Mouse (Mus musculus): ENCODE data around the gene Alk. TPM values are rescaled to one million over a fixed set of nuclear protein-coding genes. Genes with fewer than 3 reads are reported as not detected.

The Alk gene
- total RNA-seq, 2 experiments from 2014 or later = 5.4 to 6.7 TPM

- no peak for DNase-seq (ENCODE audit: low spot score in 2 of 2)
- H3K4me3 ChIP-seq = no peak overlapping the region
- no peak for TF ChIP-seq CTCF (conservative IDR thresholded peaks at IDR 0.05)
- no peak overlapping the region for H3K27ac ChIP-seq
These were observed 33.0 kb downstream of the Alk start for GRCm38 (mm10) chr17:72571379-72571778.

DNA sequence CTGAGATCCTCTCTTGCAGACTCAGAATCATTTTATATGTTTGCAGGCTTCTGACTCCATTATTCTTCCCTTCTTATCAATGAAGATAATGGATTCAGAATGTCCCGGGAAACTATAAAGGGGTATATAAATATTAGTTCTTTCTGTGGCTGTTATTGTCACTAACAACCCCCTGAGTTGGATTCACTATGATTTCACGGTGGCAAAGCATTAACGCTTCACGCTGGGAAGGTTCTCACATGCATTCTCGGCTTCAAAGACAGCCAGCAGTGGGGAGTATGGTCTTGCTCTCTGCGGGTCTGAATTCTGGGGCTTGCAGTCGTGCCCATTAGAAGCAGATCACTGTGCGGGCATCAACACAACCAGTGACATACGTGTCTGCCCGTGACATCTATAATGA, 34.9 kb downstream of the Alk start:
- H3K27ac ChIP-seq = no peak overlapping the region
- TF ChIP-seq CTCF (conservative IDR thresholded peaks at IDR 0.05) = no peak
- DNase-seq (ENCODE audit: low spot score in 2 of 2) = no peak
- H3K4me3 ChIP-seq = no peak overlapping the region

- no peak for DNase-seq (ENCODE audit: low spot score in 2 of 2)
- Histone ChIP-seq H3K4me3 (no peak overlapping the region), H3K27ac (no peak overlapping the region)
- TF ChIP-seq CTCF (conservative IDR thresholded peaks at IDR 0.05) = no peak
These were observed 41.0 kb downstream of the Alk start for GRCm38 (mm10) chr17:72563423-72563822.

DNA sequence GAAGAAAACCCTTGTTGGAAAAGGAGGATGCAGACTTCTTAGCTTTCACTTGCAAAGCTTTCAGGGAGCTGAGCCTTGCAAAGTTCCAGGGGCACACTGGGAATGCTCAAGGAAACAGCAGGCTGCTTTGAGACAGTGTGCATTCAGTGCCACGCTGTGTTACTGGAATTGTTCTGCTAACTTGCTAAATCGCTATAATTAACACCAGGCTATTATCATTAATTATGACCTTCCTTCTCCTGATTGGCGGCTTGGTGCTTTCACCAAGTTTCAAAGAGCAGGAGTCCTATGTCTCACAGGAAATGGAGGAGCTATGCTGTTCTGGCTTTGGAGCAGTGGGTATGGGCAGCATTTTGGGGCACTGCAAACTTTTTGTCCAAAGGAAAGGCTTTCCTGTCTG, 43.0 kb downstream of the Alk start:
- TF ChIP-seq CTCF (conservative IDR thresholded peaks at IDR 0.05) = no peak
- Histone ChIP-seq H3K27ac (no peak overlapping the region), H3K4me3 (no peak overlapping the region)
- DNase-seq (ENCODE audit: low spot score in 2 of 2) = no peak

DNA sequence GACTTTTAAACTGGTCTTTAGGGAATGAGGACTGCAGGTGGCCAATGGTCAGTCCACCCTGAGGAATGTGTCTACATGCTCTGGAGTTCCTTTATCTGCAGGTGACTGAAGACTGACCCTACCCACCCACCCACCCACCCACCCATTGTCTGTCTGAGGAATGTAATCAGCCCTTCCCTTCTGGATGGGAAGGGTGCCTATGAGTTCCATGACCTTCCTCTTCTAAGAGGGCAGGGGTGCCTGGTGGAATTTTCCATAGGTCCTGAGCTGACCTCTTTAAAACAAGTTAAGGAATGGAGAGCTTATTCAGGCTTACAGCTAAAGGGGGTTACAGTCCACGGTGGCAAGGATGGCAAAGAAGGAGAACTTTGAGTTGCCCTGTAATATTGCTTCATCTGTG, 43.7 kb downstream of the Alk start:
- Histone ChIP-seq H3K27ac (no peak overlapping the region), H3K4me3 (no peak overlapping the region)
- DNase-seq (ENCODE audit: low spot score in 2 of 2) = no peak
- no peak for TF ChIP-seq CTCF (conservative IDR thresholded peaks at IDR 0.05)

GRCm38 (mm10) chr17:72557029-72557735, 47.2 kb downstream of the Alk start:
- no peak for TF ChIP-seq CTCF (conservative IDR thresholded peaks at IDR 0.05)
- no peak for DNase-seq (ENCODE audit: low spot score in 2 of 2)

DNA sequence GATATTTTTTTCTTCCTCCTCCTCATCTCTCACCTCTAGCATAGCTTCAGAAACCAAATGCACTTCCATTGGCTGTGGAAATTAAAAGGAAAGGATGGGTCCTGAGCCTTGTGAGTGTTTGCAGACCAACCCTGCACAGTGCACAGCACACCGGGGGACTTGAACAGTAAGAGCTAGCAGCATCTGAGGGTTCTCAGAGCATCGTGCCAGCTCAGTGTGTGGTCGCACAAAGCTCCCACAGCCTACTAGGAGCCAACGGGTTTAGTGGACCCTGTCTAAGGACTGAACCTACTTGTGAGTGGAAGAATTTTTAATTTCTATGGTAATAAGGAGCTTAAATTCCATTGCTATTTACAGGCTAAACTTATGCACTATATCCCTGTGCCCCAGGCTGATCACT, 58.2 kb downstream of the Alk start:
- Histone ChIP-seq H3K4me3 (no peak overlapping the region), H3K27ac (no peak overlapping the region)
- DNase-seq (ENCODE audit: low spot score in 2 of 2) = no peak
- TF ChIP-seq CTCF (conservative IDR thresholded peaks at IDR 0.05) = no peak

More at GRCm38 (mm10) chr17:72557029-72557735, 47.2 kb downstream of the Alk start:
- Histone ChIP-seq H3K27ac (no peak overlapping the region), H3K4me3 (no peak overlapping the region)

GRCm38 (mm10) chr17:72535304-72535703, 69.1 kb downstream of the Alk start:
- H3K27ac ChIP-seq = no peak overlapping the region
- no peak overlapping the region for H3K4me3 ChIP-seq
- no peak for DNase-seq (ENCODE audit: low spot score in 2 of 2)
- no peak for TF ChIP-seq CTCF (conservative IDR thresholded peaks at IDR 0.05)

DNA sequence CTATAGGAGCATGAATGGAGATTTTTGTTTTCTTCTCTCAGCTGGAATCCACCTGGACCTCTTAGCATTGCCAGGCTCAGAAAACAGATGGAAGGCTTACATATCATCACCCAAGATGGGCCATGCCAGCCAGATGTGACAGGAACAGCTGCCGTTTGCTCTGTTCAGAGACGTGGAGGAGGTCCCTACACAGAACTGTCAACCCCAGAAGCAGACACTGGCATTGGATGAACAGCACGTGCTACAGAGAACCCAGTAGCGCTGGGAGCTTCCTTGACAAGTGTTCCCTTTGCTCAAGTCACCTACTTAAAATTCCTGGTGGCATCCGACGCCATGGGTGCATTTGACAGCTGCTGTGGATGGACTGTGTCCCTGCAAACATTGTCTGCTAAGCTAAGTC, 72.2 kb downstream of the Alk start:
- Histone ChIP-seq H3K4me3 (no peak overlapping the region), H3K27ac (no peak overlapping the region)
- DNase-seq (ENCODE audit: low spot score in 2 of 2) = no peak
- no peak for TF ChIP-seq CTCF (conservative IDR thresholded peaks at IDR 0.05)

- DNase-seq (ENCODE audit: low spot score in 2 of 2) = no peak
- Histone ChIP-seq H3K27ac (no peak overlapping the region), H3K4me3 (no peak overlapping the region)
- TF ChIP-seq CTCF (conservative IDR thresholded peaks at IDR 0.05) = no peak
These were observed 75.9 kb downstream of the Alk start for GRCm38 (mm10) chr17:72528481-72528880.

GRCm38 (mm10) chr17:72527481-72527880, 76.9 kb downstream of the Alk start:
- H3K4me3 ChIP-seq = no peak overlapping the region
- TF ChIP-seq CTCF (conservative IDR thresholded peaks at IDR 0.05) = no peak
- DNase-seq (ENCODE audit: low spot score in 2 of 2) = no peak
- no peak overlapping the region for H3K27ac ChIP-seq

- Histone ChIP-seq H3K27ac (no peak overlapping the region), H3K4me3 (no peak overlapping the region)
- DNase-seq (ENCODE audit: low spot score in 2 of 2) = no peak
- no peak for TF ChIP-seq CTCF (conservative IDR thresholded peaks at IDR 0.05)
These were observed 78.1 kb downstream of the Alk start for GRCm38 (mm10) chr17:72526356-72526755.

DNA sequence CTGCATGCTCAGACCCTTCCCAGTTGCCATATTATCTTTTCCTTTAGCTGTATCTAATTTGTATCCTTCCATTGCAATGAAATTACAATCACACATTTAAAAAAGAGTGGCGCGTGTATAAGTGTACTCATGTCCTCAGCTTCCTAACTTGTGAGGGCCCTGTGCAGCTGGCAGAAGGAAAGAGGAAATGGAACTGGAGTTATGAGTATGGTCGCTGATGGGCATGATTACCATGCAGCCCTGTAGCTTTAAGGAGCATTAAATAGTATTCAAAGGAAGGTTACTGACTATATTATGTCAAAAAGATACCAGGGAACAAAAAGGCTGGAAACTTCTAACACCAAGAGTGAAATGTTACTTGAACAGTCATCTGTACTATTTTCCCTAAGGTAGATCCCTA, 79.6 kb downstream of the Alk start:
- no peak for DNase-seq (ENCODE audit: low spot score in 2 of 2)

DNA sequence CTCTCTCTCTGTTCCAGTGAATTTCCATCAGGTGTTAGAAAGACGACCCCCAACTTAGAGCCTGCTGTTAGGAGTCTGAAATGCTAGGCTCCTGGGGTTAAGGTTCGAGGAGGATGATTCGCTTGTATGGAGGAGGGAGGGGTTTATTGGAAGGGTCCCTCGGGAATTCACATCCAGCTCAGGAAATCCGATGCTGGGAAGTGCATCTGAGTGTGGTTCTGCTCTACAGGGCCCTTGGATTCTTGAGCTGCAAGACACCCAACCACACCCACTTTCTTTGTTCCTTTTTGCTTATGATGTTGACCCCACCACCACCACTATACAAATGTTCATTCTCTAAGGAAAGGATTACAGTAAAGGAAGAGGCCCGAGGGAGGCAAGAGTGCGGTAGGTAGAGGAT, 81.4 kb downstream of the Alk start:
- no peak for DNase-seq (ENCODE audit: low spot score in 2 of 2)
- H3K4me3 ChIP-seq = no peak overlapping the region
- no peak for TF ChIP-seq CTCF (conservative IDR thresholded peaks at IDR 0.05)
- no peak overlapping the region for H3K27ac ChIP-seq

More for the DNA sequence above, 79.6 kb downstream of the Alk start:
- TF ChIP-seq CTCF (conservative IDR thresholded peaks at IDR 0.05) = no peak
- H3K27ac ChIP-seq = no peak overlapping the region
- H3K4me3 ChIP-seq = no peak overlapping the region
